Mouse (Mus musculus) kidney, postnatal 0 days (tissue): ENCODE data around the gene Cryl1. TPM values are rescaled to one million over a fixed set of nuclear protein-coding genes. Genes with fewer than 3 reads are reported as not detected.

Source experiments
- ATAC-seq: fragments of 200-750 bp; cut with Nextera tagmentation; replicated peaks from 2 replicates; pipeline ENCODE4 v1.8.0; 2017; ENCODE audit warnings: low read depth, moderate number of reproducible peaks, moderate TSS enrichment, moderate library complexity; ENCODE audit not compliant: low FRiP score
- DNase-seq: peaks from one replicate; pipeline ENCODE4 v3.0.0-alpha.2; 2016; ENCODE audit warnings: low spot score
- H3K27ac ChIP-seq: fragments of 300-500 bp; sonication (generic); 2 replicates; pipeline ENCODE4 v1.5.1; 2014; ENCODE audit warnings: mild to moderate bottlenecking
- H3K27me3 ChIP-seq: fragments of 300-500 bp; sonication (generic); 2 replicates; pipeline ENCODE4 v1.6.1; 2014; ENCODE audit warnings: low read length, mixed read lengths; ENCODE audit not compliant: insufficient read depth
- H3K36me3 ChIP-seq: fragments of 300-500 bp; sonication (generic); 2 replicates; pipeline ENCODE4 v1.6.1; 2014; ENCODE audit warnings: low read length, mixed read lengths; ENCODE audit not compliant: insufficient read depth
- H3K4me1 ChIP-seq: fragments of 300-500 bp; sonication (generic); replicated peaks from 2 replicates; pipeline ENCODE4 v1.6.1; 2014; ENCODE audit warnings: antibody characterized with exemption, low read length, mixed read lengths; ENCODE audit not compliant: insufficient read depth
- H3K4me2 ChIP-seq: fragments of 300-500 bp; sonication (generic); 2 replicates; pipeline ENCODE4 v1.6.1; 2014; ENCODE audit warnings: mild to moderate bottlenecking, low read length, moderate library complexity, mixed read lengths
- H3K4me3 ChIP-seq: fragments of 300-500 bp; sonication (generic); replicated peaks from 2 replicates; pipeline ENCODE4 v1.5.1; 2014; ENCODE audit warnings: low read depth, low read length
- H3K9ac ChIP-seq: fragments of 300-500 bp; sonication (generic); 2 replicates; pipeline ENCODE4 v1.6.1; 2014; ENCODE audit warnings: low read depth, low read length
- H3K9me3 ChIP-seq: fragments of 300-500 bp; sonication (generic); replicated peaks from 2 replicates; pipeline ENCODE4 v1.6.1; 2016; ENCODE audit warnings: low read length, inconsistent platforms, mixed read lengths
- CTCF ChIP-seq: IDR thresholded peaks from 2 replicates; pipeline ENCODE4 v1.5.1; 2016; ENCODE audit warnings: antibody characterized with exemption, low read depth, mild to moderate bottlenecking, moderate library complexity
- WGBS: fragments of 180-500 bp; shearing (Covaris S2); extraction: QIAGEN DNeasy Blood & Tissue Kit; methylation state at CpG from one replicate; pipeline ENCODE4 v1.1.7; 2014; 5-methylcytosine and 5-hydroxymethylcytosine counted together
- polyA plus RNA-seq: library from polyadenylated mRNA; unstranded; fragments of >200 nt; fragmentation: Nextera tagmentation; extraction: Ambion mirVana; gene quantifications from 2 replicates; pipeline ENCODE4 v1.2.1, GENCODE M21; 2015

Gene Cryl1
- polyA plus RNA-seq, 1 experiment from 2014 or later: 100 TPM

DNA sequence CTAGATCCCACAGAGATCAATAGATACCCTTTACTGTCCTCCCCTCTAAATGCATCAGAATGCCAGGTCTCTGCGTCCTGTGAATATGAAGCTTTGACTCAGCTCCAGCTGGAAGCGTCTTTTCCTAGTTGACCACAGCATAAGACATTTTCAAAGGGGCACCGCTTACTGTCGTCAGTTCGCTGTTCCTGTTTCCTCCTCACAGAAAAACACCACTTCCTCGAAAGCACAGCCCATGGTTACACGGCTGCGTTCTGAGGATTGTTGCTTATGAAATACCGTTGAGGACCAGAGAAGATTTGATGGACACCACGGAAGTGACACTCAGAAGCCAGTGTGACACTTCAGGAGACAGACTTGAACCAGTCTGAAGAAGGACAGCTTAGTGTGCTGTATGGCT is 134.4 kb downstream of the Cryl1 start:
- H3K9me3 ChIP-seq: no peaks in the 10 kb centered on the region
- H3K27ac ChIP-seq: no peak overlapping the region
- no peaks in the 10 kb centered on the region for H3K27me3 ChIP-seq
- WGBS: 69% methylated on average over 10 of the region's 10 CpGs
- no peak overlapping the region for H3K4me2 ChIP-seq
- no peaks in the 10 kb centered on the region for H3K4me1 ChIP-seq
- no peak overlapping the region for H3K9ac ChIP-seq
- DNase-seq (no peak), ATAC-seq (no peak)
- no peak overlapping the region for H3K4me3 ChIP-seq
- no peak for TF ChIP-seq CTCF
- no peaks in the 10 kb centered on the region for H3K36me3 ChIP-seq

- no peaks in the 10 kb centered on the region for H3K4me1 ChIP-seq
- DNase-seq: no peak
- ATAC-seq: no peak
- H3K36me3 ChIP-seq: no peaks in the 10 kb centered on the region
- H3K4me2 ChIP-seq: no peak overlapping the region
- no peak overlapping the region for H3K4me3 ChIP-seq
- H3K27ac ChIP-seq: no peak overlapping the region
- H3K27me3 ChIP-seq: no peaks in the 10 kb centered on the region
- no peak for TF ChIP-seq CTCF
- H3K9ac ChIP-seq: no peak overlapping the region
- WGBS: 70% methylated on average over 8 of the region's 8 CpGs
- no peaks in the 10 kb centered on the region for H3K9me3 ChIP-seq
Measured at GRCm38 (mm10) chr14:57259341-57259740, 139.0 kb downstream of the Cryl1 start.

DNA sequence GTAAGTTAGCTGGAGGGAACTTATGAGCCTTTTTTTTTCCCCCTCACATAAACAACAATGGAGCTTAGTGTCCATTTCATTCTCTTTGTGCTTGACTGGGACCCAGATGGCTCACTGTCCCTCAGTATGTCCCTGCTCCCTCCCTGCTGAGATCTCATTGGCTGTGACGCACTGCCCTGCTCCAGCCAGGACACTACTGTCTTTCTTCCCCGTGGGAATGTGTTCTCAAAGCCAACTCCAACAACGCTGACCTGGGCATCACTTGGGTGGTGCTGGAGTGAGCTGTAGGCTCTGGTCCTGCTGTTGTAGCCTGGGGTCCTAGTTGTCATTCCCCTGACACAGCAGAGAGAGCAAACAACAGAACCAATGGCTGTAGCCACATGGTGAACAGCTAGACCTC is 149.7 kb downstream of the Cryl1 start:
- WGBS: 78% methylated on average over 3 of the region's 3 CpGs
- TF ChIP-seq CTCF: no peak
- DNase-seq (no peak), ATAC-seq (no peak)
- Histone ChIP-seq H3K4me2 (no peak overlapping the region), H3K36me3 (no peaks in the 10 kb centered on the region), H3K27ac (no peak overlapping the region), H3K4me3 (no peak overlapping the region), H3K9ac (no peak overlapping the region), H3K4me1 (no peaks in the 10 kb centered on the region), H3K9me3 (no peaks in the 10 kb centered on the region), H3K27me3 (no peaks in the 10 kb centered on the region)

- no peak overlapping the region for H3K9ac ChIP-seq
- H3K4me3 ChIP-seq: no peak overlapping the region
- no peak overlapping the region for H3K27ac ChIP-seq
- DNase-seq (no peak), ATAC-seq (no peak)
- 70% methylated on average over 6 of the region's 6 CpGs for WGBS
- no peaks in the 10 kb centered on the region for H3K27me3 ChIP-seq
- H3K9me3 ChIP-seq: no peaks in the 10 kb centered on the region
- H3K4me2 ChIP-seq: no peak overlapping the region
- no peak for TF ChIP-seq CTCF
- H3K36me3 ChIP-seq: no peaks in the 10 kb centered on the region
- no peaks in the 10 kb centered on the region for H3K4me1 ChIP-seq
Measured at GRCm38 (mm10) chr14:57246575-57246974, 151.8 kb downstream of the Cryl1 start.

- no peaks in the 10 kb centered on the region for H3K4me1 ChIP-seq
- DNase-seq (no peak), ATAC-seq (no peak)
- no peak overlapping the region for H3K27ac ChIP-seq
- no peaks in the 10 kb centered on the region for H3K36me3 ChIP-seq
- TF ChIP-seq CTCF: no peak
- H3K4me3 ChIP-seq: no peak overlapping the region
- no peak overlapping the region for H3K4me2 ChIP-seq
- H3K9me3 ChIP-seq: no peaks in the 10 kb centered on the region
- WGBS: 90% methylated on average over 5 of the region's 5 CpGs
- no peak overlapping the region for H3K9ac ChIP-seq
- no peaks in the 10 kb centered on the region for H3K27me3 ChIP-seq
Measured at GRCm38 (mm10) chr14:57242978-57243377, 155.4 kb downstream of the Cryl1 start.

- no peaks in the 10 kb centered on the region for H3K9me3 ChIP-seq
- H3K4me1 ChIP-seq: no peaks in the 10 kb centered on the region
- H3K4me2 ChIP-seq: no peak overlapping the region
- WGBS: 71% methylated on average over 11 of the region's 11 CpGs
- no peak overlapping the region for H3K4me3 ChIP-seq
- no peak overlapping the region for H3K9ac ChIP-seq
- no peaks in the 10 kb centered on the region for H3K36me3 ChIP-seq
- no peak for TF ChIP-seq CTCF
- H3K27ac ChIP-seq: no peak overlapping the region
- no peak for ATAC-seq
- DNase-seq: no peak
- no peaks in the 10 kb centered on the region for H3K27me3 ChIP-seq
Measured at GRCm38 (mm10) chr14:57235276-57235675, 163.1 kb downstream of the Cryl1 start.

GRCm38 (mm10) chr14:57234711-57235110 is 163.6 kb downstream of the Cryl1 start:
- DNase-seq (no peak), ATAC-seq (no peak)
- no peak overlapping the region for H3K4me2 ChIP-seq
- no peak overlapping the region for H3K4me3 ChIP-seq
- H3K4me1 ChIP-seq: no peaks in the 10 kb centered on the region
- no peak for TF ChIP-seq CTCF
- H3K9me3 ChIP-seq: no peaks in the 10 kb centered on the region
- no peak overlapping the region for H3K27ac ChIP-seq
- no peak overlapping the region for H3K9ac ChIP-seq
- 31% methylated on average over 4 of the region's 4 CpGs for WGBS
- no peaks in the 10 kb centered on the region for H3K27me3 ChIP-seq
- no peaks in the 10 kb centered on the region for H3K36me3 ChIP-seq
